Mouse (Mus musculus): ENCODE data around the gene Efemp1. TPM values are rescaled to one million over a fixed set of nuclear protein-coding genes. Genes with fewer than 3 reads are reported as not detected.

Efemp1 gene
- 10 to 100 TPM; 38.7 to 51.8 (median 47.0) TPM for total RNA-seq (2022)

- peak; percentile 19 for DNase-seq
Observed at GRCm38 (mm10) chr11:28853102-28853800, at the start of gene Efemp1. Efemp1 (plus strand) TSS chr11:28853204.

- peak; percentile 7 for DNase-seq
Observed at GRCm38 (mm10) chr11:28808685-28809084, 44.3 kb upstream of the Efemp1 start.

DNA sequence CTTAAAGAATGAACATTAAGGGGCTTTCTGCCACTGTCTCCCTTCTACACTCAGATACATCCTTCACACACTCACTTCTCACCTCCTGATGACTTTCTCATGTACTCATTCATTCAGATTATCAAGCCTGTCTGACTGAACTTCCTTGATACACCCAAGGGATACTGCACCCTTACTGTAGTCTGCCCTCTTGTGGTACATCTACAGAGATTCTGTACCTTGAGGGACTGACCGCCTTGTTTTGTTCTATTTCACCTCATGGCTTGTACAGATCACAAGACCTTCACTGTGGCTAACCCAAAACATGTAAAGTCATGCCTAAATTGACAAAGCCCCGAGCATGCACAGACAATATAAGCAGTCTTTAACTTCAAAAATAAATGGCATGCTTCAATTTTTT is 41.1 kb upstream of the Efemp1 start:
- DNase-seq: no peak

DNA sequence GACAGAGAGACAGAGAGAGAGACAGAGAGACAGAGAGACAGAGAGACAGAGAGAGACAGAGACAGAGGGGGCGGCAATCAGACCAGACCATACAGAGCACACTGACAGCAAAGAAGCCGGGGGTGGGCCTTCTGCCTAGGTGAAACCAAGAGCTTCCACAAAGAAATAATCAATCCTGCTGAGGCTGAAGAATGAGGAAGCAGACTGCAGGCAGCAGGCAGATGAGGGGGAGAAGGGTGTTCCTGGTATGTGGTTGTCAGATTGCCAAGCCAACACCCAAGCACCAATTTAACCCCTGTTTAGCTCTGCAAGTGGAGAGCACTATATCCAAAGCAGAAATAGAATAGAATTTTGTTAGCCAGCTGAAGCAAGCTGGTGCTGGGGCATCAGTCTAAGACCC is 40.4 kb upstream of the Efemp1 start:
- DNase-seq: no peak

DNA sequence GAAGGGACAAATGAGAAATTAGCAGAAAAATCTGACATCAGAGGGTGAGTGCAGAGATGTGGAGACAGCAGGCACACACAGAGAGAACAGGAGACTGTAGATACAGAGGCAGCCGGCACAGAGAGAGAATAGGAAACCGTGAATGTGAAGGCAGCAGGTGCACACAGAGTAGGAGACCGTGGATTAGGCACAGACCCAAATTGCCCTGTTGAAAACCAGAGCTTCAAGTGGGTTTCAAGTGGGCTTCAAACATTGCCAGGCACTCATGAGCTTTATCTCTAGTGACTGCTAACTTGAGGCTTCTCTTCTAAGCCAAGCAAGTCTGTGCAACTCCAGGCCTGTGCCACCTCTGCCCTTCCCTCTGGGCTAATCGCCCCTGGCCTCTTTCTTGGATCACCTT is 35.6 kb upstream of the Efemp1 start:
- DNase-seq: no peak

GRCm38 (mm10) chr11:28826950-28827349 is 26.1 kb upstream of the Efemp1 start:
- no peak for DNase-seq

DNA sequence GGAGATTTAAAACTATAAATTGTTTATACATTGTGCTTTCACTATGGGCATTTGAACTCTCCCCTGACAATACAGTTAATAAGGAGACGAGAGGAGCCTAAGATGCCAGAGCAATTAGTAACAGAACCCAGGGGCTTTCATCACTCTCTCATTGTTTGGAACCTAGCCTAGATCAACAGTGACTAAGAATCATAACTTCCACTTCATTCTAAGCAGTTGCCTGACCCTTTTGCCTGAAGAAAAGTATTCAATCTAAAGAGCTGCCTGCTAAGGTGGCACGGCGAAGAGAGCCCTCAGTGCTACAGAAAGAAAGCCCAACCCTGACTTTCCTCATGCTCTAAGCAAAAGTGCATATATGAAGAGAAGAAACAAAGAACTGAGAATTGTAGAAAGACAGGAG is 19.2 kb upstream of the Efemp1 start:
- no peak for DNase-seq

DNA sequence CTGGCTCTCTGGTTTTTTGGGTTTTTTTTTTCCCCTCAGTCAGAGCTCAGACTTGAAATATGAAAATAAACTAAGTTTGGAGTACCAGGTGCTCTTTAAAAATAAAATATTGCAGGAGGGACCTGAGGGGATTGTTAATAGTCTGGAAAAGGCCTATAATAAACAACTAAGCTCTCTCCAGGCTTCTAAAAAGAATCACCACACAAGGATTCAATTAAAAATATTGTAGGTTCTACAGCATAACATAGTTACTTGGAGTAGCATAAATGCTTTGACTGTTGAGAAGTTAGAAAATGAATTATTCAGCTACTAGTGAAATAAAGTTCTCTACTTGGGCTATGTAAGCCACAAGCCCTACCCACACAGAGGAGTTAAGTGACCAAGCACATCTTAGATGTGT is 17.9 kb upstream of the Efemp1 start:
- no peak for DNase-seq

DNA sequence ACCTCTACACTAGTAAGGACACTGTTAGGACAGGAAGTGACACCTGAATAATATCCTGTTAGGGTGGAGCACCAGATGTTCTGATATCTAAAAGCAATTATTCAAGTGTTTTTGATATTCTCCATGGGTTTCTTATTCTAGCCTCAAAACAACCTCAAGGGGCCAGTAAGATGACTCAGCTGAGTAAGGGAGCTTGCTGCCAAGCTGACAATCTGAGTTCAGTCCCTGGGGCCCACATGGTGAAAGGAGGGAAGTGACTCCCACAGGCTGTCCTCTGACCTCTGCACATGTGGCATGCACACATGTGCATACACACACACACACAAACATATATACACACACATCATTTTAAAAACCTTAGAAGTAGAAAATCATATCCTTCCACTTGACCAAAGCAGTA is 3.2 kb upstream of the Efemp1 start:
- no peak for DNase-seq

DNA sequence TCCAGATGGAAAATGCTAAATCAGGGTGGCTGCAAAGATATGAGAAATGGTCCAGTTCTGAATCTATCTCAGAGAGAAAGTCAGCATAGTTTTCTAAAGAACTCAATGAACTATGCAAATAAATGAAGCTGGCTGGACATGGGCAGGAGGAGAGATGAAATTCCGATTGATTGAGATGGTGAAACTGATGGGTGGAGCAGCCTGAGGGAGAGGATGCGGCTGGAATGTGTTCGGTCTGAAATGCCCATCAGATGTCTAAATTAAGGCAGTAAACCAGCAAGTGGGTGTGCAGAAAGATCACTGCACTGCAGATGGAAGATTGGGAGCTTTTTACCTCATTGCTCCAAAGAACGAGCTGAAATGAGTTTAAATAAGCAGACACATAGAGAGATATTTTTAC is 1.4 kb upstream of the Efemp1 start:
- no peak for DNase-seq

DNA sequence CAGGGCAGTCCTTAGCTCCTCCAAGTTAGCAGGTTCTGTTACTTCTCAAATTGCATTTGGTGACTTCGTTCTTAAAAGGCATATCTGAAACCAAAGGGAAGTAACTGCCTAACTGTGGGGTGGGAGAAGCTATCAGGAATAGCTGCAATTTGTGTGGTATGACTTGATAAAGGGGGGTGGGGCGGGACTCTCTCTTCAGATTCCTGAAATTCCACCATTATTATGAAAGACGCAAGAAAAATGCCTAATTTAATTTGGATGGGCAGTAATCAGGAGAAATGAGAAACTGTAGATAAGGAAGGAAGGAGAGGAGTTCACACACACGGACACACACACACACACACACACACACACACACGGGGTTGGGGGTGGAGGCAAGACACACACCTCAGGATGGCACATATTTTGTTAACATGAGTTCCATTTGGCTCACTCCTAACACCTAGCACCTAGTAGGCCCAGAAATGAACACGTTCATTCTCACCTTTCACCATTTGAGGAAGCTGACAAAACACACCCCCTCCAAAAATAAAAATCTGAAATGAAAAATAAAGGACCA is 564 bp upstream of the Efemp1 start:
- DNase-seq: no peak

- no peak for DNase-seq
Observed at GRCm38 (mm10) chr11:28859125-28859524, 6.1 kb downstream of the Efemp1 start.

DNA sequence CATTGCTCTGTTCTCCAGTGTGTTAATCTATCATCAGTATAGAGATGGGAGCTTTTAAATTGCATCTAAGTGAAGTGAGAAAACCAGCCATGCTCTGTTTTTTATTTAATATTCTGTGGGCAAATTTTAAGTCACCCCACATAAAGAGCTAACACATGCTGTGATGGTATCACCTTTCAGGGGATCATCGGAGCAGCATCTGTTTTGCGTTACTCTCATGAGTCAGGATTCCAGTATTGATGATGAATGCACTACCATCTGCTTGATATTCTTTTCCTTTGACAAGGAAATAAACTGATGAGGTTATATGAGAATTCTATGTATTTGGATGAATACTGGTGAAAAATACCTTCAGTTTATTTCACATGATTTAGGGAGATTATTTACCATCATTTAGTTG is 16.1 kb downstream of the Efemp1 start:
- no peak for DNase-seq

GRCm38 (mm10) chr11:28881381-28881976 is 28.5 kb downstream of the Efemp1 start:
- no peak for DNase-seq

DNA sequence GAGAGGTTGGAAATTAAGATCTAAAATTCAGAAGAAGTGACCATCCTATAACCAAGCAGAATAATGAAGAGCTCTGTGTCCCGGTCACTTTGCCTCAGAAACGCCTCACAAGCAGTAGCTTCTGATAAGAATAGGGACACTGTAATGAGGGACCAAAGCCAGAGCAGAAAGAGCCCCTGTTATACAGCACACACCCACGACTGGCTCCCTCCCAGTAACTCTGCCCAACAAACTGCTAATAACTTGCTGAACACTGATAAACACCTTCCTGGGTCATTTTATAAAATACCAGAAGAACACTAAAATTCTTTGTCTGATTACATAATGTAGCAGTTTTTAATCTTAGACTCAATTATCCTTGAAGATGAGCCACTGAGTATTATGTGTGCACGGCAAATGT is 30.1 kb downstream of the Efemp1 start:
- no peak for DNase-seq

GRCm38 (mm10) chr11:28889538-28889937 is 36.5 kb downstream of the Efemp1 start:
- DNase-seq: no peak

GRCm38 (mm10) chr11:28891515-28891914 is 38.5 kb downstream of the Efemp1 start:
- no peak for DNase-seq

GRCm38 (mm10) chr11:28899420-28899819 is 46.4 kb downstream of the Efemp1 start:
- DNase-seq: no peak

GRCm38 (mm10) chr11:28904596-28904995 is 51.6 kb downstream of the Efemp1 start:
- no peak for DNase-seq

DNA sequence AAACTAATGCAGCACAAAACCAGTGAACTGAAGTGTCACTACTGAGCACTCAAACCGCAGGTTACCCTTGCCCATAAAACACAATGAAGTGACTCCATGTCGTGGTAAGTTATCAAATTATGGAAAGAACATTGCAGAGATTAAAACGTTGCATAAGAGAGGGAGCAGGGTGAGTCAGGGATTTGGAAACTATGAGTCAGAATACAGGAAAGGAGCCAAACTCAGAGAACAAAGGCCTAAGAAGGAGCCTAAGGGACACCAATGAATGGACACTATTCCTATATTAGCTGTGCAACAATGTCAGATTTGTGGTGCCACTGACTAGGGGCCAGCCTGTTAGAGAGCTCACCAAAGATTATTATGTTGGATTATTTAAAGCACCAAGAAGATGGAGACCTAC is 53.3 kb downstream of the Efemp1 start:
- peak; percentile 41 for DNase-seq

- DNase-seq: peak; percentile 47
Observed at GRCm38 (mm10) chr11:28908908-28909545, 56.0 kb downstream of the Efemp1 start.

- DNase-seq: no peak
Observed at GRCm38 (mm10) chr11:28912469-28913138, 59.6 kb downstream of the Efemp1 start.

- no peak for DNase-seq
Observed at GRCm38 (mm10) chr11:28934449-28934848, 81.4 kb downstream of the Efemp1 start.

All from adrenal gland, adult 8-10 months (tissue).